Mouse (Mus musculus) kidney, embryonic 14.5 days (tissue): ENCODE measurements around the gene Erv3. TPM values are rescaled to one million over a fixed set of nuclear protein-coding genes. Genes with fewer than 3 reads are reported as not detected.

Experiments
- ATAC-seq: fragments of 200-750 bp; cut with Nextera tagmentation; 2 replicates; pipeline ENCODE4 v1.8.0; 2017; ENCODE audit warnings: moderate number of reproducible peaks, mild to moderate bottlenecking, moderate TSS enrichment, moderate library complexity; ENCODE audit not compliant: low FRiP score, low TSS enrichment
- H3K27ac ChIP-seq: fragments of 300-500 bp; sonication (generic); 2 replicates; pipeline ENCODE4 v1.5.1; 2014; ENCODE audit warnings: low read depth, mild to moderate bottlenecking, low read length, moderate library complexity, mixed read lengths
- H3K27me3 ChIP-seq: fragments of 300-500 bp; sonication (generic); 2 replicates; pipeline ENCODE4 v1.6.1; 2014; ENCODE audit warnings: mild to moderate bottlenecking, low read length; ENCODE audit not compliant: control insufficient read depth, insufficient read depth
- H3K36me3 ChIP-seq: fragments of 300-500 bp; sonication (generic); 2 replicates; pipeline ENCODE4 v1.6.1; 2014; ENCODE audit warnings: low read length, mixed read lengths; ENCODE audit not compliant: control insufficient read depth, insufficient read depth
- H3K4me1 ChIP-seq: fragments of 300-500 bp; sonication (generic); 2 replicates; pipeline ENCODE4 v1.6.1; 2014; ENCODE audit warnings: low read length, mixed read lengths; ENCODE audit not compliant: control insufficient read depth, insufficient read depth
- H3K4me2 ChIP-seq: fragments of 300-500 bp; sonication (generic); replicated peaks from 2 replicates; pipeline ENCODE4 v1.6.1; 2014; ENCODE audit warnings: low read depth, mild to moderate bottlenecking, low read length
- H3K4me3 ChIP-seq: fragments of 300-500 bp; sonication (generic); 2 replicates; pipeline ENCODE4 v1.5.1; 2014; ENCODE audit warnings: mild to moderate bottlenecking, low read length
- H3K9ac ChIP-seq: fragments of 300-500 bp; sonication (generic); 2 replicates; pipeline ENCODE4 v1.6.1; 2014; ENCODE audit warnings: low read depth, mild to moderate bottlenecking, low read length, moderate library complexity
- H3K9me3 ChIP-seq: fragments of 300-500 bp; sonication (generic); 2 replicates; pipeline ENCODE4 v1.6.1; 2016; ENCODE audit warnings: low read length; ENCODE audit not compliant: control insufficient read depth
- WGBS: fragments of 180-500 bp; shearing (Covaris S2); extraction: QIAGEN DNeasy Blood & Tissue Kit; methylation state at CpG from one replicate; pipeline ENCODE4 v1.1.7; 2014; 5-methylcytosine and 5-hydroxymethylcytosine counted together
- polyA plus RNA-seq: library from polyadenylated mRNA; unstranded; fragments of >200 nt; fragmentation: Nextera tagmentation; extraction: Ambion mirVana; gene quantifications from 2 replicates; pipeline ENCODE4 v1.2.1, GENCODE M21; 2014

Gene Erv3
- polyA plus RNA-seq, 1 experiment from 2014 or later, result not detected

DNA sequence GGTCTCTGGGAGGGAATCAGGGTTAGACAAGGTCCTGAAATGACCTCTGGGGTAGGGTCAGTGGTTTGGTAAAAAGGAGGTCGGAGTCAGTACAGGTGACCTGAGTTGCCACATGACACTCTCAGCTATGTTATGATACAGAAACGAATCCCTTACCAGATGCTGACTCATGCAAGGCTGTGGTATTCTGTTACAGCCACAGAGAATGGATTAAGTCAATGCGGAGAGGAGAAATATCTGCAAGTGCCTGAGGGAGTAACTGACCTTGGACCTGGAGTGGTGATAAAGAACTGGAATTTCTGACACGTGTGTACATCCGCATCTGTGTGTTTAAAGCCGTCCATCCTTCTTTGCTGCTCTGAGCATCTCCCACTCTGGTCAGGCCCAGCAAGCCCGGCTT is 52.7 kb downstream of the Erv3 start:
- peak; percentile 35; the same call in 1 of the 2 replicates for ATAC-seq
- H3K4me2 ChIP-seq, result no peak overlapping the region
- no peak overlapping the region for H3K27ac ChIP-seq
- no peak overlapping the region for H3K9ac ChIP-seq
- H3K9me3 ChIP-seq, result no peaks in the 10 kb centered on the region
- WGBS, result 16% methylated on average over 7 of the region's 7 CpGs
- H3K4me1 ChIP-seq, result no peaks in the 10 kb centered on the region
- H3K27me3 ChIP-seq, result 0 out of 2 replicates have a peak, but pooled peaks cover 3% of the 10 kb centered on the region
- H3K36me3 ChIP-seq, result no peaks in the 10 kb centered on the region
- no peak overlapping the region for H3K4me3 ChIP-seq

DNA sequence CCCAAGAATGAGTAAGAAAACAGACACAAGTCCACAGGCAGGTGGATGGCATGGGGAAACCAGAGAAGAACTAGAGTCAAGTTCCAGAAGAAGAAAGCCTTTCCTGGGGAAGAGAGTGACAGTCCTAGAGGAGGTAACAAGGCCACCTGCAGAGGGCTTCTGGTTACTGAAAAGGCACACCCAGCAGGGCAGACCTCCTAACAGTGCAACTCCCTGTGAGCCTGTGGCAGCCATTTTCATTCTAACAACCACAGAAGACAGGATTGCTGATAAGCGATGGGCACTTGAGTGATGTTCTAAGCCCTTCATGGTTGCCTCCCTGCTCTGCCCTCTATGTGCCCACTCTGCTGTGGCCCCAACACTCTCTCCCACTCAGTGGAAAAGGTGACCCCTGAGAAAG is 54.2 kb downstream of the Erv3 start:
- Histone ChIP-seq H3K9me3 (no peaks in the 10 kb centered on the region), H3K27me3 (0 out of 2 replicates have a peak, but pooled peaks cover 3% of the 10 kb centered on the region), H3K4me3 (no peak overlapping the region), H3K4me1 (no peaks in the 10 kb centered on the region), H3K36me3 (no peaks in the 10 kb centered on the region), H3K27ac (no peak overlapping the region), H3K4me2 (no peak overlapping the region), H3K9ac (no peak overlapping the region)
- 78% methylated on average over 1 of the region's 1 CpGs for WGBS
- ATAC-seq, result no peak

DNA sequence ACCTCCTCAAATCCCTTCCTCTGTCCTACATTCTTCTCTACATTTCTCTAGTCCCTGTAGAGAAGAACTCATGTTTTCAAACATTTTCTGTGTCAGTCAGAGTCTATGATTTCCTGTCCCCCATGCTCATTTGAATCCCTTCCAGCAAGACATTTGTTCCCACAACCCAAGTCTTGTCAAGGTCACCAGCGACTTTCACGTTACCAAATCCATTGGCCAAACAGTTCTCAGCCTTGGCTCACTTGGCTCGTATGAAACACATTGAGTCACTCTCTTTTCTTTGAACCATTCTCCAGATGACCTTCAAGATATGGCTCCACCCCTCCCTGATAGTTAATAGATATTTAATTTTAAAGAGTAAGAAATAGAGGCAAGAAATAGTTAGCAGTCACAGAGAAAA is 55.7 kb downstream of the Erv3 start:
- no peak overlapping the region for H3K27ac ChIP-seq
- H3K4me3 ChIP-seq, result no peak overlapping the region
- 74% methylated on average over 3 of the region's 3 CpGs for WGBS

More for the DNA sequence above, 55.7 kb downstream of the Erv3 start:
- H3K27me3 ChIP-seq, result no peaks in the 10 kb centered on the region
- H3K4me1 ChIP-seq, result no peaks in the 10 kb centered on the region
- no peak overlapping the region for H3K9ac ChIP-seq
- no peaks in the 10 kb centered on the region for H3K9me3 ChIP-seq
- ATAC-seq, result no peak
- no peak overlapping the region for H3K4me2 ChIP-seq
- H3K36me3 ChIP-seq, result no peaks in the 10 kb centered on the region

Other genes starting within 250 kb of the Erv3 start
- gene Prnp, start 50.2 kb upstream of the Erv3 start, polyA plus RNA-seq, result 23.1 and 23.9 TPM in 2 replicates
- gene Prn, start 50.2 kb upstream of the Erv3 start, polyA plus RNA-seq, result not detected in 2 replicates
- gene Prnd, start 91.1 kb upstream of the Erv3 start, polyA plus RNA-seq, result 17.6 and 17.9 TPM in 2 replicates
- 5.3 and 9.9 TPM in 2 replicates for gene Rassf2, start 170.5 kb upstream of the Erv3 start, polyA plus RNA-seq